Mouse (Mus musculus): ENCODE results near the gene Tshz3.

DNA sequence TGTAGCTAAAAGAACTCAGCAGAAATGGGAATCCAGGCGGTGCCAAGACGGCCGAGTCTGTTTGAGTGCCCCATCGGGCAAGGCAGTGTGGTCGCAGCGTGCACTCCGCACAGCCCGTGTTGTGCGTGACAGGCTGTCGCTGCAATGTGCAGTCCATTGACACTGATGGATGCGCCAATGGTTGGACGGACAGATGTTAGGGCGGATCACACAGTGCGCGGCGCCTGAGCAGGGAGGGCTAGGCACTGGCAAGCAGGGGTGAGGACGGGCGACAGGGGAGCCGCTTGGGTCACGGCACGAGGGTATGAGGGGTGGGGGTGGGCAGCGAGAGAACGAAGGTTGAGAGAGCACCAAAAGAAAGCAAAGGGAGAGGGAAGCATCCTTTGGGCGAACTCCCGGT lies 2.6 kb upstream of the Tshz3 start:
- TF ChIP-seq CTCF (IDR thresholded peaks at IDR 0.05) = no peak
- no peak for TF ChIP-seq EP300 (IDR thresholded peaks at IDR 0.05)

Measured in lung, postnatal 0 days (tissue).